Mouse (Mus musculus) neural tube, embryonic 14.5 days (tissue): ENCODE results near the gene Cep63. TPM values are rescaled to one million over a fixed set of nuclear protein-coding genes. Genes with fewer than 3 reads are reported as not detected.
A peak's percentile ranks its signal among the peaks of the same experiment; 100 is the strongest.

Experiments used
- ATAC-seq: fragments of 200-750 bp; cut with Nextera tagmentation; 2 replicates; pipeline ENCODE4 v1.8.0; 2017; ENCODE audit warnings: low read depth, mild to moderate bottlenecking, moderate TSS enrichment, moderate library complexity
- H3K27ac ChIP-seq: fragments of 300-500 bp; sonication (generic); 2 replicates; pipeline ENCODE4 v1.5.1; 2014; ENCODE audit warnings: low read depth, mild to moderate bottlenecking, control low read depth, low read length, moderate library complexity, mixed read lengths
- H3K27me3 ChIP-seq: fragments of 300-500 bp; sonication (generic); 2 replicates; pipeline ENCODE4 v1.6.1; 2014; ENCODE audit warnings: low read length; ENCODE audit not compliant: control insufficient read depth, insufficient read depth
- H3K36me3 ChIP-seq: fragments of 300-500 bp; sonication (generic); 2 replicates; pipeline ENCODE4 v1.6.1; 2014; ENCODE audit warnings: low read length, mixed read lengths; ENCODE audit not compliant: control insufficient read depth, insufficient read depth
- H3K4me1 ChIP-seq: fragments of 300-500 bp; sonication (generic); 2 replicates; pipeline ENCODE4 v1.6.1; 2014; ENCODE audit warnings: low read length; ENCODE audit not compliant: control insufficient read depth, insufficient read depth
- H3K4me2 ChIP-seq: fragments of 300-500 bp; sonication (generic); 2 replicates; pipeline ENCODE4 v1.6.1; 2014; ENCODE audit warnings: mild to moderate bottlenecking, low read depth, low read length, control low read depth
- H3K4me3 ChIP-seq: fragments of 300-500 bp; sonication (generic); 2 replicates; pipeline ENCODE4 v1.5.1; 2014; ENCODE audit warnings: low read depth, low read length, control low read depth, mixed read lengths
- H3K9ac ChIP-seq: fragments of 300-500 bp; sonication (generic); replicated peaks from 2 replicates; pipeline ENCODE4 v1.6.1; 2014; ENCODE audit warnings: low read depth, mild to moderate bottlenecking, control low read depth, low read length, mixed read lengths
- H3K9me3 ChIP-seq: fragments of 300-500 bp; sonication (generic); 2 replicates; pipeline ENCODE4 v1.6.1; 2016; ENCODE audit warnings: low read length; ENCODE audit not compliant: control insufficient read depth
- WGBS: fragments of 180-500 bp; shearing (Covaris S2); extraction: QIAGEN DNeasy Blood & Tissue Kit; methylation state at CpG from one replicate; pipeline ENCODE4 v1.1.7; 2014; 5-methylcytosine and 5-hydroxymethylcytosine counted together
- polyA plus RNA-seq: library from polyadenylated mRNA; unstranded; fragments of >200 nt; fragmentation: Nextera tagmentation; extraction: Ambion mirVana; gene quantifications from 2 replicates; pipeline ENCODE4 v1.2.1, GENCODE M21; 2014

Gene Cep63
- polyA plus RNA-seq, 1 experiment from 2014 or later: 33.4 TPM

- Histone ChIP-seq H3K27ac (no peak overlapping the region), H3K4me3 (no peak overlapping the region), H3K9me3 (no peaks in the 10 kb centered on the region), H3K4me2 (no peak overlapping the region), H3K36me3 (no peaks in the 10 kb centered on the region), H3K27me3 (no peaks in the 10 kb centered on the region), H3K4me1 (no peaks in the 10 kb centered on the region), H3K9ac (no peak overlapping the region)
- WGBS: 88% methylated on average over 3 of the region's 3 CpGs
- no peak for ATAC-seq
Observed at GRCm38 (mm10) chr9:102553781-102554180, 72.6 kb downstream of the Cep63 start.

- Histone ChIP-seq H3K36me3 (no peaks in the 10 kb centered on the region), H3K9me3 (no peaks in the 10 kb centered on the region), H3K27me3 (no peaks in the 10 kb centered on the region), H3K4me3 (no peak overlapping the region), H3K4me2 (no peak overlapping the region), H3K27ac (no peak overlapping the region), H3K9ac (no peak overlapping the region), H3K4me1 (0 out of 2 replicates have a peak, but pooled peaks cover 3% of the 10 kb centered on the region)
- no peak for ATAC-seq
- WGBS: 77% methylated on average over 10 of the region's 10 CpGs
Observed at GRCm38 (mm10) chr9:102551771-102552170, 74.6 kb downstream of the Cep63 start.

- Histone ChIP-seq H3K9me3 (no peaks in the 10 kb centered on the region), H3K36me3 (no peaks in the 10 kb centered on the region), H3K27ac (no peak overlapping the region), H3K27me3 (no peaks in the 10 kb centered on the region), H3K9ac (no peak overlapping the region), H3K4me2 (no peak overlapping the region), H3K4me1 (peaks cover 15% of the 10 kb centered on the region), H3K4me3 (no peak overlapping the region)
- WGBS: 87% methylated on average over 8 of the region's 8 CpGs
- ATAC-seq: no peak
Observed at GRCm38 (mm10) chr9:102549211-102549610, 77.1 kb downstream of the Cep63 start.

GRCm38 (mm10) chr9:102547028-102547354 is 79.3 kb downstream of the Cep63 start:
- WGBS: 34% methylated on average over 7 of the region's 7 CpGs
- H3K4me2 ChIP-seq: no peak overlapping the region
- H3K9me3 ChIP-seq: no peaks in the 10 kb centered on the region
- ATAC-seq: no peak
- peaks cover 23% of the 10 kb centered on the region for H3K4me1 ChIP-seq
- H3K9ac ChIP-seq: no peak overlapping the region
- H3K4me3 ChIP-seq: no peak overlapping the region
- no peaks in the 10 kb centered on the region for H3K36me3 ChIP-seq
- no peaks in the 10 kb centered on the region for H3K27me3 ChIP-seq
- no peak overlapping the region for H3K27ac ChIP-seq

GRCm38 (mm10) chr9:102546256-102547027 is 79.9 kb downstream of the Cep63 start:
- H3K4me2 ChIP-seq: peak overlapping the region; percentile 73; the same call in 1 of the 2 replicates
- no peak for ATAC-seq
- no peak overlapping the region for H3K27ac ChIP-seq
- no peaks in the 10 kb centered on the region for H3K9me3 ChIP-seq
- 55% methylated on average over 20 of the region's 20 CpGs for WGBS
- no peaks in the 10 kb centered on the region for H3K27me3 ChIP-seq
- H3K9ac ChIP-seq: no peak overlapping the region
- H3K4me3 ChIP-seq: no peak overlapping the region
- H3K4me1 ChIP-seq: peaks cover 23% of the 10 kb centered on the region
- H3K36me3 ChIP-seq: no peaks in the 10 kb centered on the region

DNA sequence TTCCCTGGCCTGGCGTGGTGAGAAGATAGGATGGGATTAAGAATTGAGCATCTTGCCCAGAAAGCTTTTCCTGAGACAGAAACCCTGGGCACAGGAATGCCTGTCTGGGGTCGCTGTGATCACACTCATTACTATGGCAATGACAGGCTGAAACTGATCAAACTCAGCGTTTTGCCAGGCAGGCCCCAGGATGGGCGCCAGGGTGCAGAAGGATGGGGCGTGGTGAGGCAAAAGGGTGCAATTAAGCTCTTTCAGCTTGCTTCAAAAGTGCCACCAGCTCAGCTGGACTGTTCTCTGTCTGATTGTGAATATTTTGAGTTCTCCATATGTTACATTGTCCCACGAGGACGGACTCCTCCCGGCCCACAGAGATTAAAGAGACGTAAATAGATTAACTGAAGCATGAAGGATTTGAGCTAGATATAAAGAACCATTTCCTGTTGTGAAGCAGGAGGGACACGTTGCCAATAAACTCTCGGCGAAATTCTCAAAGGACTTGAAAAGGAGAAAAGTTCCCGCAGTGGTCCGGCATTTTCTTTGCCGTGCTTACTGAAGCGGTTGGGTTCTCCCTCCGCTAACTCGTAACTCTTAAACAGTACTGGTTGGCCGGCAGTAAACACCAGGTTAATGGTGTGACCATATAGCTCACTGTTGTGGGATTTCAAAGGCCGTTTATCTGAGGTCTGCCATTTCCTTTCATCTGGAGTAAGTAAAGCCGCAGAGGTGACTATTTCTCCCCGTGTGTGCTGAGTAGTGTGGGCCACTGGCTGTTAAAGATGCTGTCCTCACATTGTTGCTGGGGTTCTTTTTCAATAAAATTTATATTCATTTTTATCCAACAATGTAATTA is 80.7 kb downstream of the Cep63 start:
- Histone ChIP-seq H3K4me1 (peaks cover 23% of the 10 kb centered on the region), H3K4me2 (peak overlapping the region; percentile 73), H3K9ac (peak overlapping the region; percentile 37; the same call in 1 of the 2 replicates), H3K36me3 (no peaks in the 10 kb centered on the region), H3K27ac (peak overlapping the region; percentile 93), H3K4me3 (peak overlapping the region; percentile 31; the same call in 1 of the 2 replicates), H3K27me3 (no peaks in the 10 kb centered on the region), H3K9me3 (no peaks in the 10 kb centered on the region)
- peak; percentile 24; the same call in 1 of the 2 replicates for ATAC-seq
- WGBS: 6% methylated on average over 22 of the region's 22 CpGs

DNA sequence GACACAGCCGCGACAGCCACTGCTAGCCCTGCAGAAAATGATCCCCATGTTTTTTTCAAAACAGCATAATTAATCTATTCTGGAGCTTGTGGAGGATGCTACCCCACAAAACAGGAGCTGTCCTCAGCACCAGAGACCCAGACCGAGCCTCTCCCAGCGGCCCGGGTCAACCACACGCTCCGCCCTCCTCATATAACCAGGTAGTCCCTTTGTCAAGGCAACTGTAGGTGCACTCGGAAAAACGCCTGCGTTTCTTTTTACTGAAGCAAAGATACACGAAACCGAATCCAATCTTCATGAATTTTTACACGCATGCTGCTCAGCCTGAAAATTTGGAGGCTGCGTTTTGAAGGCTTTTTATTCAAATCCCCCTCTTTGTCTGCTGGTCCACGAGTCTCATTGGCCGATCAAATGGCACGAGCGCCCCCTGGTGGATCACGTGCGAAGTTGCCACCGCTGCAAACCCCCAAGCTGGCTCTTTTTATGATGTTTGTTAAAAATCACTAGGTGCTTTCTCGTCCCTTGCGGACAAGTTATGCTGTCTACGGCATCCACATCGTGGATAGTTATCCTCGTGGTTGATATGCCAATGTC is 81.5 kb downstream of the Cep63 start:
- Histone ChIP-seq H3K4me3 (peak overlapping the region; percentile 31), H3K36me3 (no peaks in the 10 kb centered on the region), H3K9me3 (no peaks in the 10 kb centered on the region), H3K27ac (peak overlapping the region; percentile 93), H3K27me3 (no peaks in the 10 kb centered on the region), H3K4me2 (peak overlapping the region; percentile 73), H3K4me1 (peaks cover 23% of the 10 kb centered on the region), H3K9ac (peak overlapping the region; percentile 63)
- ATAC-seq: peak; percentile 72
- under 1% methylated on average over 26 of the region's 26 CpGs for WGBS

DNA sequence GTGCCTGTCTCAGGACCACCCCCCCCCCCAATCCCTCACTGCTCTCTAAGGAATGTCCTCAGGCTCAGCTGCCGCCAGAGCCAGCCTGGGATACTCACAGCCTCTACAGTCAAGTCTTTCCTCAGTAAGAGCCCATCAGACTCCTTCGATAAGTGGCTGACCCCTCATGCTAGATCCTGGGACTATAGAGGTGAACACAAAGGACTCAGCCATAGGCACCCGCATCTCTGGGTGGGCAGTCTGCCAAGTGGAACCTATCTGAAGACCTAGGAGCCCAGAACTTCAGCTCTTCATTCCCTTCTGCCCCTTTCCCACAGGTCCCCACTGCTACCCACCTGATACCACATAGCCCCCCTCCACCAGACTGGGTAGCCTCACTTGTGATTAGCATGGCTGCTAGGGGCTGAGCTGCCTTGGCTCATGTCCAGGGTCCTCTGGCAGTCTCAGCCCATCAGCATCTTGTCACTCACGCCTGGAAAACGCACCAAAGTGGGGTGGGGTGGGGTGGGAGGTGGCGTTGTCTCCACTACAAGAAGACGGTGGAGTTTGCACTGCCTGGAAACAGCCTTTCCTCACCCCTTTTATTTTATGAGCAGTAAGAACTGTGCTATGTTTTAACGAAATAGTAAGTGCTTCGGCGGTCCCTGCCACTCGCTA is 82.1 kb downstream of the Cep63 start:
- Histone ChIP-seq H3K4me3 (peak overlapping the region; percentile 31), H3K36me3 (no peaks in the 10 kb centered on the region), H3K27me3 (no peaks in the 10 kb centered on the region), H3K9ac (peak overlapping the region; percentile 63), H3K4me2 (peak overlapping the region; percentile 73), H3K27ac (peak overlapping the region; percentile 93), H3K9me3 (no peaks in the 10 kb centered on the region), H3K4me1 (peaks cover 23% of the 10 kb centered on the region)
- ATAC-seq: peak; percentile 82
- 9% methylated on average over 11 of the region's 11 CpGs for WGBS
